Mouse (Mus musculus) right cerebral cortex, postnatal 25 days (tissue): ENCODE results near the gene Tsen34.
A peak's percentile ranks its signal among the peaks of the same experiment; 100 is the strongest.
"Not testable (repeated sequence)": the region's sequence is repeated elsewhere in the genome, so short reads cannot be mapped to it uniquely, and the experiment has no call there.

Experiments used
- DNase-seq: peaks from one replicate; pipeline ENCODE4 v3.0.0; 2022

Tsen34 gene

GRCm38 (mm10) chr7:3692987-3693808, 535 bp downstream of the Tsen34 start, which contains the start of gene Mboat7:
Gene Mboat7, minus strand, starts transcription at chr7:3693523.
- DNase-seq, result peak; percentile 95

GRCm38 (mm10) chr7:3693809-3694075, 1.1 kb downstream of the Tsen34 start:
- no peak for DNase-seq

GRCm38 (mm10) chr7:3694076-3694948, 1.6 kb downstream of the Tsen34 start:
- peak; percentile 43 for DNase-seq

- peak; percentile 17 for DNase-seq
These were observed 2.3 kb downstream of the Tsen34 start for GRCm38 (mm10) chr7:3694949-3695305.

- no peak for DNase-seq
These were observed 5.8 kb downstream of the Tsen34 start for GRCm38 (mm10) chr7:3698471-3698870.

- no peak for DNase-seq
These were observed 10.7 kb downstream of the Tsen34 start for GRCm38 (mm10) chr7:3703148-3703878.

GRCm38 (mm10) chr7:3703879-3704441, 11.3 kb downstream of the Tsen34 start, which contains the start of gene Rps9:
Gene Rps9, plus strand, starts transcription at chr7:3703993.
- DNase-seq, result peak; percentile 96

GRCm38 (mm10) chr7:3704475-3704874, 11.8 kb downstream of the Tsen34 start:
- DNase-seq, result no peak

GRCm38 (mm10) chr7:3705461-3705860, 12.8 kb downstream of the Tsen34 start:
- DNase-seq, result not testable (repeated sequence)

- no peak for DNase-seq
These were observed 13.2 kb downstream of the Tsen34 start for GRCm38 (mm10) chr7:3705911-3706310.

GRCm38 (mm10) chr7:3706343-3706934, 13.8 kb downstream of the Tsen34 start:
- no peak for DNase-seq

- no peak for DNase-seq
These were observed 14.4 kb downstream of the Tsen34 start for GRCm38 (mm10) chr7:3707027-3707426.

- no peak for DNase-seq
These were observed 15.1 kb downstream of the Tsen34 start for GRCm38 (mm10) chr7:3707568-3708413.

GRCm38 (mm10) chr7:3708447-3708980, 15.9 kb downstream of the Tsen34 start:
- DNase-seq, result not testable (repeated sequence)

GRCm38 (mm10) chr7:3709000-3709399, 16.3 kb downstream of the Tsen34 start:
- no peak for DNase-seq

- DNase-seq, result no peak
These were observed 19.7 kb downstream of the Tsen34 start for GRCm38 (mm10) chr7:3712264-3712942.

- no peak for DNase-seq
These were observed 22.6 kb downstream of the Tsen34 start for GRCm38 (mm10) chr7:3715249-3715648.

GRCm38 (mm10) chr7:3720268-3720667, 27.6 kb downstream of the Tsen34 start, which contains the start of gene Pirb:
Gene Pirb, minus strand, starts transcription at chr7:3720391.
- DNase-seq, result not testable (repeated sequence)

GRCm38 (mm10) chr7:3725459-3725858, 32.8 kb downstream of the Tsen34 start:
- not testable (repeated sequence) for DNase-seq

- not testable (repeated sequence) for DNase-seq
These were observed 40.0 kb downstream of the Tsen34 start for GRCm38 (mm10) chr7:3732675-3733074.
